Mouse (Mus musculus): ENCODE measurements around the gene Nos2.
"Not testable (repeated sequence)": the region's sequence is repeated elsewhere in the genome, so short reads cannot be mapped to it uniquely, and the experiment has no call there.

Nos2 gene

GRCm38 (mm10) chr11:78989206-78989605 lies 68.6 kb downstream of the Nos2 start:
- DNase-seq (ENCODE audit: low read depth), result not testable (repeated sequence)

- DNase-seq (ENCODE audit: low read depth), result no peak
Measured at GRCm38 (mm10) chr11:78990096-78990495, 69.5 kb downstream of the Nos2 start.

- not testable (repeated sequence) for DNase-seq (ENCODE audit: low read depth)
Measured at GRCm38 (mm10) chr11:78990875-78991543, 70.4 kb downstream of the Nos2 start.

- no peak for DNase-seq (ENCODE audit: low read depth)
Measured at GRCm38 (mm10) chr11:78999118-78999517, 78.5 kb downstream of the Nos2 start.

DNA sequence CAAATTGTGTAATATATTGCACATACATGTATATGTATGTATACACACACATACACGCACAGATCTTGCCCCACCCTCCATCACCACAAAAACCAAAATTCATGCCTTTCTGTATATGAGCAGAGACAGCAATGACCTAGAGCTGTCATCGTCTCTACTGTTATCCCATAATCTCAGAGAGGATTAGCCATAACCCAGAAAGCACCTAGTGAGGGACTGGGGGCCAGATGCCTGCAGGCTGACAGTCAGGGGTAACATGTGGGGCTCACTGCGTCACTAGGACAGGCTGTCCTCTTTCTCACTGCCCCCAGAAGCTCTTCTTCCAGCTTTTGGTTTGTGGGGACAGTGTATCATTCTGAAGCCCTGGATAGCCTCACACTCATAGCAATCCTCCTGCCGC lies 81.3 kb downstream of the Nos2 start:
- no peak for DNase-seq (ENCODE audit: low read depth)

DNA sequence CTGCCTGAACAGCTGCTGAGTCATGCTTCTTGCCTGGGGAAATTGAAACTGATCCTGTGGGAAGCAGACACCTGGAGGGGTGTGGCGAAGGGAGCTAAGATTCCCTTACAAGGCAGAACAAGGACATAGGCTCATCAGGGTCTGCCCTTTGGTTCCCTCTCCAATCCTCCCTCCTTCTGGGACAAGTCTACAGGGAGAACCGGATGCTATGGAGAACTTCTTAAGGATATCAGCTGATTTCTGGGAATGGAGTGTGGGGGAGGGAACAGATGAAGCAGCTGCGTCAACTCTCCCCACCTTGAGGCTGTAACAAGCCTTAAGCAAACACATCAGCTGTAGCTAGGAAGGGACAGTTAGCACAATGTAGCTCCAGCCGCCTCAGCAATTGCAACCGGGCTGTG lies 82.0 kb downstream of the Nos2 start:
- DNase-seq (ENCODE audit: low read depth), result no peak

GRCm38 (mm10) chr11:79003053-79003768 lies 82.6 kb downstream of the Nos2 start:
- no peak for DNase-seq (ENCODE audit: low read depth)

GRCm38 (mm10) chr11:79003769-79004638 lies 83.4 kb downstream of the Nos2 start:
- DNase-seq (ENCODE audit: low read depth), result no peak

- DNase-seq (ENCODE audit: low read depth), result no peak
Measured at GRCm38 (mm10) chr11:79005578-79006394, 85.2 kb downstream of the Nos2 start.

- no peak for DNase-seq (ENCODE audit: low read depth)
Measured at GRCm38 (mm10) chr11:79006417-79006816, 85.8 kb downstream of the Nos2 start.

GRCm38 (mm10) chr11:79007356-79007755 lies 86.8 kb downstream of the Nos2 start:
- DNase-seq (ENCODE audit: low read depth), result not testable (repeated sequence)

DNA sequence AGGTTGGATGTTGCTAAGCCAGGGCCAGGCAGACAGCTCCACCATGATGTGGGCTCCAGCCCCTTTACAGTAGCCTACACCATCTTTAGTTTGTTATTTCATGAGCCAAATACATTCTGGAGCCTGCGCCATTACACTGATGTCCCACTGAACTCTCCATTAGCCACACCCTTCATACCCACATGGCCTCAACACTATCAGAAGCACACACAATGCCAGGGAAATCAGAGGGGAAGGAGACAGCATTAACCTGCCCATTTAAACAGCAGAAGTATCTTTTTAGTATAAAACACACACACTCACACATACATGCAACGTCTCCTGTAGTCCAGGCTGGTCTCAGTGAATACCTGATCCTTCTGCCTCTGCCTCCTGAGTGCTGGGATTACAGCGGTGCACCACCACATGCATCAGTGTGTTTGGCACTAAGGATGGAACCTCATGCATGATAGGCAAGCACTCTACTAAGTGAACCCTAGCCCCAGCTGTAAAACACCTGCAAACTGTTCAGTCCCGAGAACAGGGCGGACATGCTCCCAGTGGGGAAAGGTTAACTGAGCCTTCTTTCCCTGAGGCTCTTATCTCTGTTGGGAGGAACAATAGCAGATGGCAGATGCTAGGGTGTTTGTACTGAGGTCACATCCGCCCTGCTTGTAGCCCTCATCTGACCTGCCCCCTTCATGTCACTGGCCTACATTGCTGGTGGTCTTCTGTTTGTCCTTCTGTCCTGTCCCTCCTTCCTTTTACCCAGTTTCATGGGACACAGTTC lies 87.6 kb downstream of the Nos2 start:
- no peak for DNase-seq (ENCODE audit: low read depth)

- DNase-seq (ENCODE audit: low read depth), result no peak
Measured at GRCm38 (mm10) chr11:79008891-79009290, 88.3 kb downstream of the Nos2 start.

Data from fibroblast of lung, adult 2 months (primary cell).